Mouse (Mus musculus): ENCODE data around the gene Olfr1499. TPM values are rescaled to one million over a fixed set of nuclear protein-coding genes. Genes with fewer than 3 reads are reported as not detected.
A peak's percentile ranks its signal among the peaks of the same experiment; 100 is the strongest.
"Not testable (repeated sequence)": the region's sequence is repeated elsewhere in the genome, so short reads cannot be mapped to it uniquely, and the experiment has no call there.

Gene Olfr1499
- total RNA-seq (2021): not detected
- long read RNA-seq, experiment 1: 0 reads
- long read RNA-seq, experiment 2: 0 reads

- no peak for DNase-seq (ENCODE audit: low spot score in 2 of 2)
Observed at GRCm38 (mm10) chr19:13819347-13819746, at the start of gene Olfr1499. Gene Olfr1499, minus strand, starts transcription at chr19:13819447.

GRCm38 (mm10) chr19:13861495-13861894 lies 42.2 kb upstream of the Olfr1499 start, which contains the start of gene Olfr1502:
Gene Olfr1502, plus strand, starts transcription at chr19:13861795.
- no peak for DNase-seq (ENCODE audit: low spot score in 2 of 2)

- not testable (repeated sequence) for DNase-seq (ENCODE audit: low spot score in 2 of 2)
Observed at GRCm38 (mm10) chr19:13850592-13850991, 31.3 kb upstream of the Olfr1499 start, which contains the start of gene Olfr1501. Gene Olfr1501, minus strand, starts transcription at chr19:13850692.

GRCm38 (mm10) chr19:13830388-13830787 lies 11.1 kb upstream of the Olfr1499 start, which contains the start of gene Olfr1500:
Gene Olfr1500, minus strand, starts transcription at chr19:13830488.
- DNase-seq (ENCODE audit: low spot score in 2 of 2): no peak

GRCm38 (mm10) chr19:13828447-13828846 lies 9.2 kb upstream of the Olfr1499 start:
- no peak for DNase-seq (ENCODE audit: low spot score in 2 of 2)

GRCm38 (mm10) chr19:13820847-13821246 lies 1.6 kb upstream of the Olfr1499 start:
- no peak for DNase-seq (ENCODE audit: low spot score in 2 of 2)

GRCm38 (mm10) chr19:13818827-13819226 lies 420 bp downstream of the Olfr1499 start:
- peak in 1 of 2 experiments; percentile 3 for DNase-seq (ENCODE audit: low spot score in 2 of 2)

GRCm38 (mm10) chr19:13812823-13813222 lies 6.4 kb downstream of the Olfr1499 start:
- no peak for DNase-seq (ENCODE audit: low spot score in 2 of 2)

GRCm38 (mm10) chr19:13805486-13805885 lies 13.8 kb downstream of the Olfr1499 start:
- not testable (repeated sequence) for DNase-seq (ENCODE audit: low spot score in 2 of 2)

- DNase-seq (ENCODE audit: low spot score in 2 of 2): no peak
Observed at GRCm38 (mm10) chr19:13798102-13798501, 21.1 kb downstream of the Olfr1499 start, which contains the start of gene Olfr1497. Gene Olfr1497, minus strand, starts transcription at chr19:13798202.

- DNase-seq (ENCODE audit: low spot score in 2 of 2): no peak
Observed at GRCm38 (mm10) chr19:13777578-13777977, 41.7 kb downstream of the Olfr1499 start, which contains the start of gene Olfr1496. Gene Olfr1496, plus strand, starts transcription at chr19:13777878.

- DNase-seq (ENCODE audit: low spot score in 2 of 2): no peak
Observed at GRCm38 (mm10) chr19:13768565-13769276, 50.5 kb downstream of the Olfr1499 start.

- DNase-seq (ENCODE audit: low spot score in 2 of 2): no peak
Observed at GRCm38 (mm10) chr19:13764306-13764705, 54.9 kb downstream of the Olfr1499 start, which contains the start of gene Olfr1495. Gene Olfr1495, plus strand, starts transcription at chr19:13764606.

Other genes starting within 250 kb of the Olfr1499 start
- gene Olfr1484, start 235.9 kb downstream of the Olfr1499 start, total RNA-seq (2021): not detected
- not detected for gene Olfr1487, start 202.1 kb downstream of the Olfr1499 start, total RNA-seq (2021)
- gene Olfr1489, start 187.8 kb downstream of the Olfr1499 start, total RNA-seq (2021): not detected
- not detected for gene Olfr1490, start 168.4 kb downstream of the Olfr1499 start, total RNA-seq (2021)
- not detected for gene Olfr1491, start 122.2 kb downstream of the Olfr1499 start, total RNA-seq (2021)
- gene Olfr1493-ps1, start 96.2 kb downstream of the Olfr1499 start, total RNA-seq (2021): not detected
- gene Olfr1494, start 79.7 kb downstream of the Olfr1499 start, total RNA-seq (2021): not detected
- gene Olfr1495, start 54.8 kb downstream of the Olfr1499 start, total RNA-seq (2021): not detected
- not detected for gene Olfr1496, start 41.6 kb downstream of the Olfr1499 start, total RNA-seq (2021)
- gene Olfr1497, start 21.2 kb downstream of the Olfr1499 start, total RNA-seq (2021): not detected
- gene Olfr1500, start 11.0 kb upstream of the Olfr1499 start, total RNA-seq (2021): not detected
- gene Olfr1501, start 31.2 kb upstream of the Olfr1499 start, total RNA-seq (2021): not detected
- not detected for gene Olfr1502, start 42.3 kb upstream of the Olfr1499 start, total RNA-seq (2021)
- gene Olfr1504, start 78.5 kb upstream of the Olfr1499 start, total RNA-seq (2021): not detected
- not detected for gene Olfr1505, start 94.1 kb upstream of the Olfr1499 start, total RNA-seq (2021)

Measured in left cerebral cortex, adult 18-20 months (tissue).